Mouse (Mus musculus): Measurements from ENCODE around the gene Fam178b.
A peak's percentile ranks its signal among the peaks of the same experiment; 100 is the strongest.

Fam178b gene

GRCm38 (mm10) chr1:36583408-36584116, 99.4 kb downstream of the Fam178b start:
- DNase-seq, result no peak

GRCm38 (mm10) chr1:36582211-36582610, 100.8 kb downstream of the Fam178b start:
- DNase-seq, result no peak

GRCm38 (mm10) chr1:36581260-36581659, 101.7 kb downstream of the Fam178b start:
- DNase-seq, result peak in 1 of 2 experiments; percentile 51

- DNase-seq, result peak; percentile 67 to 71
Measured at GRCm38 (mm10) chr1:36580384-36581207, 102.4 kb downstream of the Fam178b start.

GRCm38 (mm10) chr1:36579974-36580383, 103.0 kb downstream of the Fam178b start:
- peak; percentile 57 to 69 for DNase-seq

GRCm38 (mm10) chr1:36576991-36577675, 105.8 kb downstream of the Fam178b start:
- no peak for DNase-seq

- no peak for DNase-seq
Measured at GRCm38 (mm10) chr1:36575347-36575746, 107.6 kb downstream of the Fam178b start.

- DNase-seq, result peak; percentile 63 to 70
Measured at GRCm38 (mm10) chr1:36574196-36574955, 108.6 kb downstream of the Fam178b start.

GRCm38 (mm10) chr1:36573524-36573923, 109.5 kb downstream of the Fam178b start:
- no peak for DNase-seq

GRCm38 (mm10) chr1:36572709-36573108, 110.3 kb downstream of the Fam178b start:
- no peak for DNase-seq

- no peak for DNase-seq
Measured at GRCm38 (mm10) chr1:36572140-36572700, 110.8 kb downstream of the Fam178b start.

- DNase-seq, result no peak
Measured at GRCm38 (mm10) chr1:36571627-36572026, 111.4 kb downstream of the Fam178b start.

- no peak for DNase-seq
Measured at GRCm38 (mm10) chr1:36570320-36570719, 112.7 kb downstream of the Fam178b start.

GRCm38 (mm10) chr1:36569694-36570276, 113.2 kb downstream of the Fam178b start:
- DNase-seq, result no peak

GRCm38 (mm10) chr1:36568776-36569175, 114.2 kb downstream of the Fam178b start:
- no peak for DNase-seq

GRCm38 (mm10) chr1:36567818-36568603, 115.0 kb downstream of the Fam178b start:
- no peak for DNase-seq

GRCm38 (mm10) chr1:36566425-36566824, 116.6 kb downstream of the Fam178b start:
- DNase-seq, result no peak

GRCm38 (mm10) chr1:36564101-36564500, 118.9 kb downstream of the Fam178b start:
- no peak for DNase-seq

- no peak for DNase-seq
Measured at GRCm38 (mm10) chr1:36563632-36564031, 119.4 kb downstream of the Fam178b start.

GRCm38 (mm10) chr1:36563197-36563596, 119.8 kb downstream of the Fam178b start:
- no peak for DNase-seq

- DNase-seq, result no peak
Measured at GRCm38 (mm10) chr1:36562388-36562787, 120.6 kb downstream of the Fam178b start.

Measured in cerebellum, postnatal 14 days (tissue).